Mouse (Mus musculus) forebrain, postnatal 0 days (tissue): ENCODE data around the gene Acbd5. TPM values are rescaled to one million over a fixed set of nuclear protein-coding genes. Genes with fewer than 3 reads are reported as not detected.

Experiments
- ATAC-seq: fragments of 200-750 bp; cut with Nextera tagmentation; 2 replicates; pipeline ENCODE4 v1.8.0; 2017; ENCODE audit warnings: mild to moderate bottlenecking, moderate library complexity
- DNase-seq: peaks from one replicate; pipeline ENCODE4 v3.0.0-alpha.2; 2015
- H3K27ac ChIP-seq: fragments of 300-500 bp; sonication (generic); 2 replicates; pipeline ENCODE4 v1.5.1; 2014; ENCODE audit warnings: low read depth, mild to moderate bottlenecking, antibody characterized with exemption, low read length, moderate library complexity, mixed read lengths
- H3K27me3 ChIP-seq: fragments of 300-500 bp; sonication (generic); 2 replicates; pipeline ENCODE4 v1.6.1; 2014; ENCODE audit warnings: mild to moderate bottlenecking, low read length, mixed read lengths; ENCODE audit not compliant: insufficient read depth
- H3K36me3 ChIP-seq: fragments of 300-500 bp; sonication (generic); 2 replicates; pipeline ENCODE4 v1.6.1; 2014; ENCODE audit warnings: mild to moderate bottlenecking, moderate library complexity; ENCODE audit not compliant: insufficient read depth
- H3K4me1 ChIP-seq: fragments of 300-500 bp; sonication (generic); 2 replicates; pipeline ENCODE4 v1.6.1; 2014; ENCODE audit warnings: antibody characterized with exemption; ENCODE audit not compliant: insufficient read depth
- H3K4me2 ChIP-seq: fragments of 300-500 bp; sonication (generic); 2 replicates; pipeline ENCODE4 v1.6.1; 2014; ENCODE audit warnings: low read depth, mild to moderate bottlenecking, moderate library complexity
- H3K4me3 ChIP-seq: fragments of 300-500 bp; sonication (generic); 2 replicates; pipeline ENCODE4 v1.5.1; 2014; ENCODE audit warnings: low read depth, low read length, mixed read lengths
- H3K9ac ChIP-seq: fragments of 300-500 bp; sonication (generic); 2 replicates; pipeline ENCODE4 v1.6.1; 2014; ENCODE audit warnings: mild to moderate bottlenecking
- H3K9me3 ChIP-seq: fragments of 300-500 bp; sonication (generic); 2 replicates; pipeline ENCODE4 v1.6.1; 2016; ENCODE audit warnings: low read length
- CTCF ChIP-seq: sonication (generic); IDR thresholded peaks from 2 replicates; pipeline ENCODE4 v1.5.1; 2016; ENCODE audit warnings: antibody characterized with exemption, control low read depth, low read depth
- WGBS: fragments of 180-500 bp; shearing (Covaris S2); extraction: QIAGEN DNeasy Blood & Tissue Kit; methylation state at CpG from one replicate; pipeline ENCODE4 v1.1.7; 2014; 5-methylcytosine and 5-hydroxymethylcytosine counted together
- polyA plus RNA-seq: library from polyadenylated mRNA; unstranded; fragments of >200 nt; fragmentation: Nextera tagmentation; extraction: Ambion mirVana; gene quantifications from 2 replicates; pipeline ENCODE4 v1.2.1, GENCODE M21; 2015
- total RNA-seq: library from RNA; depleted of rRNA; stranded (reverse); fragments of >200 nt; gene quantifications from 2 replicates; pipeline ENCODE4 v1.2.3, GENCODE M21; 2014

Gene Acbd5
- total and polyA plus RNA-seq, 2 experiments from 2014 or later, result 49.2 to 52.4 TPM

GRCm38 (mm10) chr2:23068894-23069744, 1.2 kb downstream of the Acbd5 start:
- peak overlapping the region; percentile 96 for H3K27ac ChIP-seq
- TF ChIP-seq CTCF, result peak; percentile 57
- peaks cover 4% of the 10 kb centered on the region; the same call in 1 of the 2 replicates for H3K4me1 ChIP-seq
- peaks cover 5% of the 10 kb centered on the region; the same call in 1 of the 2 replicates for H3K36me3 ChIP-seq
- peak overlapping the region; percentile 98 for H3K4me2 ChIP-seq
- peak overlapping the region; percentile 58 for H3K4me3 ChIP-seq
- WGBS, result under 1% methylated on average over 50 of the region's 50 CpGs
- DNase-seq (peak; percentile 93), ATAC-seq (peak; percentile 91)
- peak overlapping the region; percentile 86 for H3K9ac ChIP-seq
- H3K27me3 ChIP-seq, result no peaks in the 10 kb centered on the region
- no peaks in the 10 kb centered on the region for H3K9me3 ChIP-seq

DNA sequence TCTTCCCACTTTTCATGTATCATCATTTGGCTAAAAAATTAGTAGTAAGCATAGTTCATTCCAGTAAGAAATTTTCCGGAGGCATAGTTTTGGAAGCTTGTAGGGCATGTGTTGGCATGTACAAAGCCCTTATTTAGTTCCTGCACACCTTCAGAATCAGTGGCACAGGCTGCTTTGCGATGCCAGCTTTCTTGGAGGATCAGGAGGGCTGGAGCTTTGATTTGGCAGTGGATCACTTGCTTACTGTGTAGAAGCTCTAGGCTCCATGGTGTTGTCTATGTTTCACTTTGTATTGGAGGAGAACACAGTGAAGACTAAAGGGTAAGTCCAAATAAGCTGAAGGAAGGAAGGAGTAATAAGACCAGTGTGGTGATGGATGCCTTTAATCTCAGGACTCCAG, 2.5 kb downstream of the Acbd5 start:
- H3K9me3 ChIP-seq, result no peaks in the 10 kb centered on the region
- peaks cover 5% of the 10 kb centered on the region; the same call in 1 of the 2 replicates for H3K36me3 ChIP-seq
- WGBS, result 89% methylated on average over 2 of the region's 2 CpGs
- no peak overlapping the region for H3K4me2 ChIP-seq
- no peak overlapping the region for H3K27ac ChIP-seq
- no peak for TF ChIP-seq CTCF
- no peaks in the 10 kb centered on the region for H3K27me3 ChIP-seq
- H3K4me3 ChIP-seq, result no peak overlapping the region
- ATAC-seq (no peak), DNase-seq (no peak)
- H3K4me1 ChIP-seq, result peaks cover 4% of the 10 kb centered on the region; the same call in 1 of the 2 replicates
- H3K9ac ChIP-seq, result no peak overlapping the region

GRCm38 (mm10) chr2:23071406-23071805, 3.4 kb downstream of the Acbd5 start:
- peaks cover 4% of the 10 kb centered on the region; the same call in 1 of the 2 replicates for H3K4me1 ChIP-seq
- no peak for TF ChIP-seq CTCF
- ATAC-seq, result no peak
- H3K36me3 ChIP-seq, result peaks cover 5% of the 10 kb centered on the region; the same call in 1 of the 2 replicates
- 81% methylated on average over 1 of the region's 1 CpGs for WGBS
- H3K4me3 ChIP-seq, result no peak overlapping the region
- no peaks in the 10 kb centered on the region for H3K9me3 ChIP-seq
- no peaks in the 10 kb centered on the region for H3K27me3 ChIP-seq
- no peak for DNase-seq
- H3K27ac ChIP-seq, result no peak overlapping the region
- no peak overlapping the region for H3K9ac ChIP-seq
- H3K4me2 ChIP-seq, result no peak overlapping the region

DNA sequence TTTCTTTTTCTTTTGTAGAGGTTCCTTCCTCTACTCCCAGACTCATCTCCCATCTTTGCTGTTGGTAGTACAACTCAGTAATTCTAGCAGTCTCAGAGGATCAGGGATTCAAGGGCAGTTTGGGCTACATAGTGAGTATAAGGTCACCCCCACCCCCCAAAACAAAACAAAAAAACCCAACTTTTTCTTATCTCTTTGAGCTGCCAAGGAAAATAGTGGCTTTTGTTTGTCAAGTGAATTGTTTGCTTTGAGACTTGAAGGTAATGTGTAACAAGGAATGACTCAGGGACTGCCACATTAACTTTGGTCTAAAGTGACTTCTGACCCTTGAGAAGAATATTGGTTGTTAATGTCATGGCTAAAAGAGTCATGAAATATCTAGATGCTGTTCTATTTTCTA, 7.9 kb downstream of the Acbd5 start:
- Histone ChIP-seq H3K4me2 (no peak overlapping the region), H3K4me3 (no peak overlapping the region), H3K9me3 (no peaks in the 10 kb centered on the region), H3K27me3 (no peaks in the 10 kb centered on the region), H3K4me1 (no peaks in the 10 kb centered on the region), H3K27ac (no peak overlapping the region), H3K36me3 (peaks cover 26% of the 10 kb centered on the region), H3K9ac (no peak overlapping the region)
- no peak for TF ChIP-seq CTCF
- no peak for DNase-seq
- no peak for ATAC-seq

DNA sequence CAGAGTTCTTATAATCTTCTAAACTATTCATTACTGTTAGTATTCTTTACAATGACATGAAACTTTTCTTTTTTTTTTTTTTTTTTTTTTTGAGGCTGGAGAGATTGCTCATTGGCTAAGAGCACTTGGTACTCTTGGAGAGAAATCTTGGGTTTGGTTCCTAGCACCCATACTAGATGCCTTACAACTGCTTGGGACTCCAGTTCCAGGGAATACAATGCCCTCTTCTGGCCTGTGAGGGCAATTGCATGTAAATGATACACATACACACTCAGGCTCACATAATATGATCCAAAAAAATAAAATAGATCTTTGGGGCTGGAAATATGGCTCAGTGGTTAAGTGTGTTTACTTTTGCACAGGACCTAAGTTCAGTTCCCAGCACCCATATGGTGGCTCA, 8.8 kb downstream of the Acbd5 start:
- TF ChIP-seq CTCF, result peak; percentile 16; the same call in 1 of the 2 replicates
- Histone ChIP-seq H3K27me3 (no peaks in the 10 kb centered on the region), H3K9ac (no peak overlapping the region), H3K4me1 (no peaks in the 10 kb centered on the region), H3K4me2 (no peak overlapping the region), H3K27ac (no peak overlapping the region), H3K4me3 (no peak overlapping the region), H3K9me3 (no peaks in the 10 kb centered on the region), H3K36me3 (peaks cover 30% of the 10 kb centered on the region)
- DNase-seq (no peak), ATAC-seq (no peak)

DNA sequence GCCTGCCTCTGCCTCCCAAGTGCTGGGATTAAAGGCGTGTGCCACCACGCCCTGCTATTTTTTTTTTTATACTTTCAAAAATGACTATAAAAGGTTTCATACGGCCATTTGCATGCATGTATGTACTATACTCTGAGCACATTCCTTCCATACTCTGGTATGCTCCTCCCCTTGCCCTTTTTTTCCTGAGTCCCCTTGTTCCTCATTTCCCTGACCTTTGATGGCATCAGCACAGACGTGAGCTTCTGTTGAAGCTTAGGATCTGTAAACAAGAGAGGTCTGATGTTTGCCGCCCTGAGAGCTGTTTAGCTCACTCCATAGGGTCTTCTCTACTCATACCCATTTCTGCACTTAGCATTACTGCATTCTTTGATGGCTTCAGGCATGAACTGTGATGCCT, 9.7 kb downstream of the Acbd5 start:
- Histone ChIP-seq H3K27me3 (no peaks in the 10 kb centered on the region), H3K4me2 (no peak overlapping the region), H3K36me3 (peaks cover 35% of the 10 kb centered on the region), H3K9me3 (no peaks in the 10 kb centered on the region), H3K4me1 (no peaks in the 10 kb centered on the region), H3K4me3 (no peak overlapping the region), H3K9ac (no peak overlapping the region), H3K27ac (no peak overlapping the region)
- 93% methylated on average over 5 of the region's 5 CpGs for WGBS
- no peak for ATAC-seq
- no peak for TF ChIP-seq CTCF
- DNase-seq, result no peak

- peaks cover 33% of the 10 kb centered on the region for H3K36me3 ChIP-seq
- no peak for TF ChIP-seq CTCF
These were observed 10.6 kb downstream of the Acbd5 start for GRCm38 (mm10) chr2:23078588-23078987.

More at GRCm38 (mm10) chr2:23078588-23078987, 10.6 kb downstream of the Acbd5 start:
- Histone ChIP-seq H3K27ac (no peak overlapping the region), H3K4me3 (no peak overlapping the region), H3K4me1 (no peaks in the 10 kb centered on the region), H3K9me3 (no peaks in the 10 kb centered on the region), H3K27me3 (no peaks in the 10 kb centered on the region), H3K9ac (no peak overlapping the region), H3K4me2 (no peak overlapping the region)
- no peak for DNase-seq
- WGBS, result 94% methylated on average over 2 of the region's 2 CpGs
- ATAC-seq, result no peak
